Mouse (Mus musculus): Measurements from ENCODE around the gene B3gnt4.

GRCm38 (mm10) chr5:123559588-123559987, 49.3 kb downstream of the B3gnt4 start:
- no peak for TF ChIP-seq POLR2A (IDR thresholded peaks at IDR 0.05; ENCODE audit: low read depth, low read length)
- no peak for TF ChIP-seq CTCF (IDR thresholded peaks at IDR 0.05; ENCODE audit: borderline replicate concordance, insufficient read depth, low read length)

Data from embryonic fibroblast, embryonic 13.5 days (primary cell).